Mouse (Mus musculus) midbrain, embryonic 13.5 days (tissue): ENCODE data around the gene Eefsec. TPM values are rescaled to one million over a fixed set of nuclear protein-coding genes. Genes with fewer than 3 reads are reported as not detected.

ENCODE experiments used
- ATAC-seq: fragments of 200-750 bp; cut with Nextera tagmentation; 2 replicates; pipeline ENCODE4 v1.8.0; 2017; ENCODE audit warnings: mild to moderate bottlenecking, moderate TSS enrichment, moderate library complexity
- H3K27ac ChIP-seq: fragments of 300-500 bp; sonication (generic); 2 replicates; pipeline ENCODE4 v1.5.1; 2015; ENCODE audit warnings: inconsistent platforms, mild to moderate bottlenecking, moderate library complexity
- H3K27me3 ChIP-seq: fragments of 300-500 bp; sonication (generic); 2 replicates; pipeline ENCODE4 v1.6.1; 2015; ENCODE audit warnings: mild to moderate bottlenecking, inconsistent platforms
- H3K36me3 ChIP-seq: fragments of 300-500 bp; sonication (generic); 2 replicates; pipeline ENCODE4 v1.6.1; 2015; ENCODE audit warnings: mild to moderate bottlenecking, inconsistent platforms
- H3K4me1 ChIP-seq: fragments of 300-500 bp; sonication (generic); replicated peaks from 2 replicates; pipeline ENCODE4 v1.6.1; 2015; ENCODE audit warnings: inconsistent platforms
- H3K4me2 ChIP-seq: fragments of 300-500 bp; sonication (generic); replicated peaks from 2 replicates; pipeline ENCODE4 v1.6.1; 2015; ENCODE audit warnings: moderate library complexity, mild to moderate bottlenecking, inconsistent platforms
- H3K4me3 ChIP-seq: fragments of 300-500 bp; sonication (generic); replicated peaks from 2 replicates; pipeline ENCODE4 v1.5.1; 2015; ENCODE audit warnings: mild to moderate bottlenecking, inconsistent platforms
- H3K9ac ChIP-seq: fragments of 300-500 bp; sonication (generic); replicated peaks from 2 replicates; pipeline ENCODE4 v1.6.1; 2015; ENCODE audit warnings: mild to moderate bottlenecking, inconsistent platforms
- H3K9me3 ChIP-seq: fragments of 300-500 bp; sonication (generic); 2 replicates; pipeline ENCODE4 v1.6.1; 2016; ENCODE audit warnings: mild to moderate bottlenecking, inconsistent platforms
- WGBS: fragments of 180-500 bp; shearing (Covaris S2); methylation state at CpG from one replicate; pipeline ENCODE4 v1.1.7; 2015; 5-methylcytosine and 5-hydroxymethylcytosine counted together
- polyA plus RNA-seq: library from polyadenylated mRNA; unstranded; fragments of >200 nt; fragmentation: Nextera tagmentation; extraction: Ambion mirVana; gene quantifications from 2 replicates; pipeline ENCODE4 v1.2.1, GENCODE M21; 2015

Gene Eefsec
- polyA plus RNA-seq = 25.9 and 28.7 TPM in 2 replicates

- H3K4me2 ChIP-seq = peak within 1 kb of the TSS; percentile 80
- H3K4me3 ChIP-seq = peak within 1 kb of the TSS; percentile 77
- peak within 1 kb of the TSS; percentile 92 for H3K9ac ChIP-seq
- peaks cover 18% of the 10 kb centered on the region for H3K4me1 ChIP-seq
- peaks cover 11% of the 10 kb centered on the region; the same call in 1 of the 2 replicates for H3K27me3 ChIP-seq
- no peaks in the 10 kb centered on the region for H3K36me3 ChIP-seq
- 1% methylated on average over 64 of the region's 72 CpGs for WGBS
- no peaks in the 10 kb centered on the region for H3K9me3 ChIP-seq
- H3K27ac ChIP-seq = peak within 1 kb of the TSS; percentile 63
- peak; percentile 97 for ATAC-seq
Measured at GRCm38 (mm10) chr6:88446063-88447002, at the start of gene Eefsec. Gene Eefsec (minus strand): TSS chr6:88446539.

DNA sequence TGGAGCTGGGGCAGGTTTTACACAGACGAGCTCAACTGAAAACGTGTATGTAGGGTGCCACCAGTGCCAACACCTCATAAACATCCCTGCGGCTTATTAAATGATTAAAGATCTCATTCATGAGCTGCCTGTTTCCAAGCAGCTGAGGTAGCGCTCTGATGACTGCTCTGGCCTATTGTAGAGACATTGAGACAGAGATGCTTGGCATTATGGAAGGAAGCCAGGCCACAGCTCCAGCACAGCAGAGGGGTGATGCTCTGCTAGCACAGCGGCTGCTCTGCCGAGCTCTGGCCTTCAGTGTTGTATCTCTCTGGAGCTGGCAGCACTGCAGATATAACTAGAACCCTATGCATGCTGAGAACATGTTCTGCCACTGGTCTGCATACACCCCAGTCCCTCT is 47.4 kb upstream of the Eefsec start:
- 93% methylated on average over 6 of the region's 6 CpGs for WGBS
- H3K4me3 ChIP-seq = no peak overlapping the region
- H3K9ac ChIP-seq = no peak overlapping the region
- H3K4me2 ChIP-seq = no peak overlapping the region
- no peak overlapping the region for H3K27ac ChIP-seq
- H3K36me3 ChIP-seq = peaks cover 61% of the 10 kb centered on the region
- ATAC-seq = no peak
- H3K9me3 ChIP-seq = no peaks in the 10 kb centered on the region
- H3K27me3 ChIP-seq = no peaks in the 10 kb centered on the region
- no peaks in the 10 kb centered on the region for H3K4me1 ChIP-seq

- ATAC-seq = 0 out of 2 replicates have a peak, but pooled peaks have one; percentile 43
- no peak overlapping the region for H3K4me2 ChIP-seq
- no peak overlapping the region for H3K27ac ChIP-seq
- H3K4me1 ChIP-seq = no peaks in the 10 kb centered on the region
- no peak overlapping the region for H3K4me3 ChIP-seq
- H3K27me3 ChIP-seq = no peaks in the 10 kb centered on the region
- 92% methylated on average over 12 of the region's 12 CpGs for WGBS
- no peak overlapping the region for H3K9ac ChIP-seq
- peaks cover 67% of the 10 kb centered on the region for H3K36me3 ChIP-seq
- no peaks in the 10 kb centered on the region for H3K9me3 ChIP-seq
Measured at GRCm38 (mm10) chr6:88490629-88491354, 44.5 kb upstream of the Eefsec start.

- no peak overlapping the region for H3K4me3 ChIP-seq
- 90% methylated on average over 6 of the region's 6 CpGs for WGBS
Measured at GRCm38 (mm10) chr6:88489834-88490233, 43.5 kb upstream of the Eefsec start.

DNA sequence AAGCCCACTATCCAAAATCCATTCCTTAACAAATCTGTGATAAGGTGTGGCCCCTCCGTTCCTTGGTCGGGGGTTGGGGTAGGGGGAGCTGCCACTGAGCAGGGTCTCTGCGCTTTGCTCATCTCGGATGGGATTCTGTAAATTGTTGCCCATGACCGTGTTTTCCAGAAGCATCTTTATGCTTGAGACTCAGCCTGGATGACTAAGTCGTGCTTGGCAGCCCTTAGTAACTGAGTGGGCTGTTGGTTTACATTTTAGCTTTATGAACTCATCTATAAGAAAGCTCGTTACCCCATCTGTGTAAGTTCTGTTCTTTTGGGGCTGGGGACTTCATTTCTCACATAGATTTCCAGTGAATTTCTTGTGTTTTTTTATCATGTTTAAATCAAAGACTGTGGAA is 42.7 kb upstream of the Eefsec start:
- Histone ChIP-seq H3K9ac (no peak overlapping the region), H3K27me3 (no peaks in the 10 kb centered on the region), H3K27ac (no peak overlapping the region), H3K4me2 (no peak overlapping the region), H3K9me3 (no peaks in the 10 kb centered on the region), H3K36me3 (peaks cover 84% of the 10 kb centered on the region), H3K4me3 (no peak overlapping the region), H3K4me1 (no peaks in the 10 kb centered on the region)
- ATAC-seq = no peak
- WGBS = 95% methylated on average over 7 of the region's 7 CpGs

More at GRCm38 (mm10) chr6:88489834-88490233, 43.5 kb upstream of the Eefsec start:
- Histone ChIP-seq H3K4me1 (no peaks in the 10 kb centered on the region), H3K27me3 (no peaks in the 10 kb centered on the region), H3K4me2 (no peak overlapping the region), H3K27ac (no peak overlapping the region), H3K9me3 (no peaks in the 10 kb centered on the region), H3K36me3 (peaks cover 76% of the 10 kb centered on the region), H3K9ac (no peak overlapping the region)
- ATAC-seq = no peak

DNA sequence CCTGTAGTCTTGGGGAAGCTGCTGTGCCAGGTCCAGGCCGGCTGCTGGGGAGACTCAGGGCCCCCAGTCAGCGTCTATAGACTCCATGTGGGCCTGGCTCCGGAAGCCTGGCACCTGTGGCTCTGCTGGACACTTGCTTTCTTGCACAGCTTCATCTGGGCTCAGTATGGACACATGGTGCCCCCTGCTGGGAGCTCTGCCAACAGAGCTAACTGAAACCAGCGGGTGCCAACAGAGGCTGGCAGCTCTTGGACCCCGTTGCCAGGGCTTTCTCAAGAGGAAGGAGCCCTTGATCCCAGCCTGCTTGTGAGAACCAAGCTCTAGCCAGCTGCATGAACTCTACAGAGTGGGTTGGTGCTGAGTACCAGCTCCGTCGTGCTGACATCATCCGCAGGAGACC is 40.6 kb upstream of the Eefsec start:
- Histone ChIP-seq H3K27ac (no peak overlapping the region), H3K9ac (no peak overlapping the region), H3K4me2 (no peak overlapping the region), H3K4me3 (no peak overlapping the region), H3K4me1 (no peaks in the 10 kb centered on the region), H3K36me3 (peaks cover 87% of the 10 kb centered on the region), H3K9me3 (no peaks in the 10 kb centered on the region), H3K27me3 (no peaks in the 10 kb centered on the region)
- WGBS = 90% methylated on average over 8 of the region's 8 CpGs
- peak; percentile 55; the same call in 1 of the 2 replicates for ATAC-seq

GRCm38 (mm10) chr6:88485378-88485777 is 39.0 kb upstream of the Eefsec start:
- no peak for ATAC-seq
- Histone ChIP-seq H3K4me1 (no peaks in the 10 kb centered on the region), H3K9me3 (no peaks in the 10 kb centered on the region), H3K4me3 (no peak overlapping the region), H3K4me2 (no peak overlapping the region), H3K27ac (no peak overlapping the region), H3K27me3 (no peaks in the 10 kb centered on the region), H3K9ac (no peak overlapping the region), H3K36me3 (peaks cover 87% of the 10 kb centered on the region)
- 93% methylated on average over 6 of the region's 6 CpGs for WGBS

GRCm38 (mm10) chr6:88483913-88484312 is 37.6 kb upstream of the Eefsec start:
- Histone ChIP-seq H3K4me1 (no peaks in the 10 kb centered on the region), H3K36me3 (peaks cover 96% of the 10 kb centered on the region), H3K4me3 (no peak overlapping the region), H3K27ac (no peak overlapping the region), H3K4me2 (no peak overlapping the region), H3K9ac (no peak overlapping the region), H3K9me3 (no peaks in the 10 kb centered on the region), H3K27me3 (no peaks in the 10 kb centered on the region)
- no peak for ATAC-seq

DNA sequence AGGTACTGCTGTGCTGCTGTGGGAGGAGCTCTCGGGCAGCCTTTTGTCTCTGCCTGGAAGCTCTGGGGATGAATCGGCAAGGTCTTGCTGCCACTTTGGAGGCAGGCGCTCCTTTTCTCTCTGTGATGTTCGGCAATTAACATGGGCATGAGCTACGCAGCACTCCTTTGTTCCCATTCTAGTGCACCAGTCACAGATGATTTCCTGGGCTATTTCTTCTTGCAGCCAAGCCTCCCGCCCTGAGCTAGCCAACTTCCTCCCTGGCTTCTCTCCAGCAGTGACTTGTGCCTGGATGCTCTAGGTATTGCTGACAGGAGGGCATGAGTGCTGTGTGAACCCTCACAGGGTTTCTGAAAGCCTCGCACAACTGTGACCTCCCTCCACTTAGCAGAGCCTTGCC is 36.8 kb upstream of the Eefsec start:
- 74% methylated on average over 7 of the region's 7 CpGs for WGBS
- H3K36me3 ChIP-seq = peaks cover 96% of the 10 kb centered on the region

DNA sequence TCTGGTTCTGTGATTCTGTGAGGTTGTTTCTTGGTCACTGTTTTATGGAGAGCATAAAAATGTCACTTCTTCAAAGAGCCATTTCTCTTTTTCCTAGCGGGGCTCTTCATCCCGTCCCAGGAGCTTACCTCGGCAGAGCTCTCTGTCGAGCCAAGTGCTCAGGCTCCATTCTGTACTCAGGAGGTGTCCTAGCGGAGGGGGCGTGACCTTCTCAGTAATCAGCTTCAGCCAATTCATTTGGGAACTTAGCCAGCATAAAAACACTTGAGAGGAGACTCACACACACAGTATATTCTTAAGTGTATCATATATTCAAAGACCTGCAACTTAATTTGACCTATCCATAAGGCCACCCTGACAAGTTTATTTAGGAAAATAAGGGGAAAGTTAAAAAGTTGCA is 34.1 kb upstream of the Eefsec start:
- H3K4me2 ChIP-seq = no peak overlapping the region
- H3K27ac ChIP-seq = no peak overlapping the region
- H3K9ac ChIP-seq = no peak overlapping the region
- no peak overlapping the region for H3K4me3 ChIP-seq
- no peaks in the 10 kb centered on the region for H3K9me3 ChIP-seq
- ATAC-seq = no peak
- peaks cover 94% of the 10 kb centered on the region for H3K36me3 ChIP-seq
- no peaks in the 10 kb centered on the region for H3K4me1 ChIP-seq
- 68% methylated on average over 6 of the region's 6 CpGs for WGBS
- H3K27me3 ChIP-seq = no peaks in the 10 kb centered on the region

More for the DNA sequence above, 36.8 kb upstream of the Eefsec start:
- H3K4me2 ChIP-seq = no peak overlapping the region
- H3K27ac ChIP-seq = no peak overlapping the region
- H3K27me3 ChIP-seq = no peaks in the 10 kb centered on the region
- no peaks in the 10 kb centered on the region for H3K4me1 ChIP-seq
- H3K9me3 ChIP-seq = no peaks in the 10 kb centered on the region
- no peak overlapping the region for H3K9ac ChIP-seq
- H3K4me3 ChIP-seq = no peak overlapping the region
- ATAC-seq = no peak

GRCm38 (mm10) chr6:88469878-88470277 is 23.5 kb upstream of the Eefsec start:
- ATAC-seq = no peak
- Histone ChIP-seq H3K27me3 (no peaks in the 10 kb centered on the region), H3K4me1 (peaks cover 16% of the 10 kb centered on the region), H3K4me3 (no peak overlapping the region), H3K9ac (no peak overlapping the region), H3K36me3 (peaks cover 71% of the 10 kb centered on the region), H3K4me2 (no peak overlapping the region), H3K27ac (no peak overlapping the region), H3K9me3 (no peaks in the 10 kb centered on the region)
- WGBS = 70% methylated on average over 6 of the region's 6 CpGs
